Mouse (Mus musculus) midbrain, embryonic 12.5 days (tissue): ENCODE data around the gene Ggcx. TPM values are rescaled to one million over a fixed set of nuclear protein-coding genes. Genes with fewer than 3 reads are reported as not detected.

ENCODE experiments used
- ATAC-seq: fragments of 200-750 bp; cut with Nextera tagmentation; 2 replicates; pipeline ENCODE4 v1.8.0; 2017; ENCODE audit warnings: low read depth, moderate TSS enrichment, moderate library complexity; ENCODE audit not compliant: low FRiP score
- H3K27ac ChIP-seq: fragments of 300-500 bp; sonication (generic); replicated peaks from 2 replicates; pipeline ENCODE4 v1.5.1; 2016; ENCODE audit warnings: mild to moderate bottlenecking
- H3K27me3 ChIP-seq: fragments of 300-500 bp; sonication (generic); 2 replicates; pipeline ENCODE4 v1.6.1; 2016; ENCODE audit warnings: mild to moderate bottlenecking
- H3K36me3 ChIP-seq: fragments of 300-500 bp; sonication (generic); 2 replicates; pipeline ENCODE4 v1.6.1; 2016
- H3K4me1 ChIP-seq: fragments of 300-500 bp; sonication (generic); 2 replicates; pipeline ENCODE4 v1.6.1; 2016
- H3K4me2 ChIP-seq: fragments of 300-500 bp; sonication (generic); replicated peaks from 2 replicates; pipeline ENCODE4 v1.6.1; 2016; ENCODE audit warnings: mild to moderate bottlenecking, moderate library complexity
- H3K4me3 ChIP-seq: fragments of 300-500 bp; sonication (generic); 2 replicates; pipeline ENCODE4 v1.5.1; 2016; ENCODE audit warnings: mild to moderate bottlenecking
- H3K9ac ChIP-seq: fragments of 300-500 bp; sonication (generic); replicated peaks from 2 replicates; pipeline ENCODE4 v1.6.1; 2016; ENCODE audit warnings: mild to moderate bottlenecking, moderate library complexity
- H3K9me3 ChIP-seq: fragments of 300-500 bp; sonication (generic); 2 replicates; pipeline ENCODE4 v1.6.1; 2016; ENCODE audit warnings: mild to moderate bottlenecking
- WGBS: fragments of 180-500 bp; shearing (Covaris S2); methylation state at CpG from one replicate; pipeline ENCODE4 v1.1.7; 2016; 5-methylcytosine and 5-hydroxymethylcytosine counted together
- polyA plus RNA-seq: library from polyadenylated mRNA; unstranded; fragments of >200 nt; fragmentation: Nextera tagmentation; extraction: Ambion mirVana; gene quantifications from 2 replicates; pipeline ENCODE4 v1.2.1, GENCODE M21; 2016

The Ggcx gene
- polyA plus RNA-seq: 20.6 and 24.3 TPM in 2 replicates

- H3K27me3 ChIP-seq: no peaks in the 10 kb centered on the region
- WGBS: 2% methylated on average over 33 of the region's 33 CpGs
- peak within 1 kb of the TSS; percentile 60 for H3K4me3 ChIP-seq
- peak within 1 kb of the TSS; percentile 35; the same call in 1 of the 2 replicates for H3K27ac ChIP-seq
- peak; percentile 97 for ATAC-seq
- peaks cover 9% of the 10 kb centered on the region for H3K4me1 ChIP-seq
- H3K36me3 ChIP-seq: peaks cover 20% of the 10 kb centered on the region
- H3K9me3 ChIP-seq: no peaks in the 10 kb centered on the region
- peak within 1 kb of the TSS; percentile 74 for H3K9ac ChIP-seq
- H3K4me2 ChIP-seq: peak within 1 kb of the TSS; percentile 77
Measured at GRCm38 (mm10) chr6:72414076-72414756, at the start of gene Ggcx. TSS of gene Ggcx (plus strand) at chr6:72414308.

GRCm38 (mm10) chr6:72364985-72365384, 49.1 kb upstream of the Ggcx start:
- ATAC-seq: no peak
- 75% methylated on average over 6 of the region's 6 CpGs for WGBS
- H3K4me3 ChIP-seq: no peak overlapping the region

GRCm38 (mm10) chr6:72366304-72366703, 47.8 kb upstream of the Ggcx start:
- peaks cover 5% of the 10 kb centered on the region for H3K4me1 ChIP-seq
- ATAC-seq: no peak

More at GRCm38 (mm10) chr6:72364985-72365384, 49.1 kb upstream of the Ggcx start:
- Histone ChIP-seq H3K9me3 (no peaks in the 10 kb centered on the region), H3K36me3 (peaks cover 8% of the 10 kb centered on the region), H3K27me3 (peaks cover 3% of the 10 kb centered on the region), H3K9ac (no peak overlapping the region), H3K4me1 (peaks cover 13% of the 10 kb centered on the region), H3K27ac (no peak overlapping the region), H3K4me2 (no peak overlapping the region)

GRCm38 (mm10) chr6:72366844-72367443, 47.2 kb upstream of the Ggcx start, which contains the start of gene Rnf181:
TSS of gene Rnf181 (minus strand) at chr6:72366956.
- H3K9ac ChIP-seq: no peak within 1 kb of the TSS
- H3K4me2 ChIP-seq: no peak within 1 kb of the TSS
- WGBS: 74% methylated on average over 4 of the region's 4 CpGs
- no peaks in the 10 kb centered on the region; the same call in 1 of the 2 replicates for H3K4me1 ChIP-seq
- peaks cover 3% of the 10 kb centered on the region for H3K27me3 ChIP-seq
- no peaks in the 10 kb centered on the region for H3K9me3 ChIP-seq
- no peak within 1 kb of the TSS for H3K4me3 ChIP-seq
- ATAC-seq: no peak
- no peaks in the 10 kb centered on the region for H3K36me3 ChIP-seq
- no peak within 1 kb of the TSS for H3K27ac ChIP-seq

More at GRCm38 (mm10) chr6:72366304-72366703, 47.8 kb upstream of the Ggcx start:
- H3K9ac ChIP-seq: no peak overlapping the region
- no peak overlapping the region for H3K4me2 ChIP-seq
- no peak overlapping the region for H3K4me3 ChIP-seq
- no peak overlapping the region for H3K27ac ChIP-seq
- peaks cover 3% of the 10 kb centered on the region for H3K27me3 ChIP-seq
- H3K36me3 ChIP-seq: no peaks in the 10 kb centered on the region
- WGBS: 60% methylated on average over 3 of the region's 3 CpGs
- no peaks in the 10 kb centered on the region for H3K9me3 ChIP-seq

- H3K4me3 ChIP-seq: no peak overlapping the region
- H3K4me2 ChIP-seq: no peak overlapping the region
- ATAC-seq: no peak
- no peaks in the 10 kb centered on the region for H3K36me3 ChIP-seq
- WGBS: 70% methylated on average over 4 of the region's 4 CpGs
- no peak overlapping the region for H3K27ac ChIP-seq
- no peaks in the 10 kb centered on the region for H3K9me3 ChIP-seq
- no peaks in the 10 kb centered on the region; the same call in 1 of the 2 replicates for H3K4me1 ChIP-seq
- peaks cover 3% of the 10 kb centered on the region for H3K27me3 ChIP-seq
- H3K9ac ChIP-seq: no peak overlapping the region
Measured at GRCm38 (mm10) chr6:72367460-72367974, 46.6 kb upstream of the Ggcx start.

- WGBS: 83% methylated on average over 4 of the region's 4 CpGs
- H3K4me3 ChIP-seq: no peak overlapping the region
- H3K27me3 ChIP-seq: peaks cover 3% of the 10 kb centered on the region
- no peaks in the 10 kb centered on the region for H3K4me1 ChIP-seq
- H3K36me3 ChIP-seq: no peaks in the 10 kb centered on the region
- H3K27ac ChIP-seq: no peak overlapping the region
- no peak overlapping the region for H3K9ac ChIP-seq
- no peak for ATAC-seq
- H3K4me2 ChIP-seq: no peak overlapping the region
- no peaks in the 10 kb centered on the region for H3K9me3 ChIP-seq
Measured at GRCm38 (mm10) chr6:72369557-72369956, 44.6 kb upstream of the Ggcx start.

GRCm38 (mm10) chr6:72370091-72370490, 44.0 kb upstream of the Ggcx start:
- no peak overlapping the region for H3K4me3 ChIP-seq
- H3K27ac ChIP-seq: no peak overlapping the region
- H3K36me3 ChIP-seq: no peaks in the 10 kb centered on the region
- H3K9me3 ChIP-seq: no peaks in the 10 kb centered on the region
- H3K4me1 ChIP-seq: no peaks in the 10 kb centered on the region
- H3K27me3 ChIP-seq: no peaks in the 10 kb centered on the region; the same call in 1 of the 2 replicates
- no peak overlapping the region for H3K4me2 ChIP-seq
- WGBS: 86% methylated on average over 12 of the region's 12 CpGs
- ATAC-seq: no peak
- H3K9ac ChIP-seq: no peak overlapping the region

GRCm38 (mm10) chr6:72371147-72371546, 43.0 kb upstream of the Ggcx start:
- Histone ChIP-seq H3K9me3 (no peaks in the 10 kb centered on the region), H3K4me1 (no peaks in the 10 kb centered on the region), H3K4me3 (no peak overlapping the region), H3K27ac (no peak overlapping the region), H3K4me2 (no peak overlapping the region), H3K36me3 (no peaks in the 10 kb centered on the region), H3K27me3 (no peaks in the 10 kb centered on the region; the same call in 1 of the 2 replicates), H3K9ac (no peak overlapping the region)
- ATAC-seq: no peak
- 41% methylated on average over 5 of the region's 5 CpGs for WGBS

GRCm38 (mm10) chr6:72371571-72371970, 42.5 kb upstream of the Ggcx start:
- ATAC-seq: no peak
- Histone ChIP-seq H3K36me3 (no peaks in the 10 kb centered on the region), H3K4me2 (no peak overlapping the region), H3K4me1 (no peaks in the 10 kb centered on the region), H3K27ac (no peak overlapping the region), H3K4me3 (no peak overlapping the region), H3K9me3 (no peaks in the 10 kb centered on the region), H3K27me3 (no peaks in the 10 kb centered on the region), H3K9ac (no peak overlapping the region)
- WGBS: 52% methylated on average over 1 of the region's 1 CpGs

GRCm38 (mm10) chr6:72373184-72373583, 40.9 kb upstream of the Ggcx start:
- no peak overlapping the region for H3K4me3 ChIP-seq
- H3K9me3 ChIP-seq: no peaks in the 10 kb centered on the region
- WGBS: 84% methylated on average over 4 of the region's 4 CpGs
- no peaks in the 10 kb centered on the region for H3K4me1 ChIP-seq
- no peak overlapping the region for H3K4me2 ChIP-seq
- H3K36me3 ChIP-seq: no peaks in the 10 kb centered on the region
- no peak overlapping the region for H3K9ac ChIP-seq
- peaks cover 5% of the 10 kb centered on the region; the same call in 1 of the 2 replicates for H3K27me3 ChIP-seq
- no peak for ATAC-seq
- H3K27ac ChIP-seq: no peak overlapping the region

- ATAC-seq: no peak
- H3K27me3 ChIP-seq: peaks cover 14% of the 10 kb centered on the region
- H3K9me3 ChIP-seq: no peaks in the 10 kb centered on the region
- no peaks in the 10 kb centered on the region for H3K4me1 ChIP-seq
- 80% methylated on average over 7 of the region's 7 CpGs for WGBS
- no peak overlapping the region for H3K9ac ChIP-seq
- H3K4me3 ChIP-seq: no peak overlapping the region
- H3K36me3 ChIP-seq: no peaks in the 10 kb centered on the region
- H3K27ac ChIP-seq: no peak overlapping the region
- H3K4me2 ChIP-seq: no peak overlapping the region
Measured at GRCm38 (mm10) chr6:72374206-72374605, 39.9 kb upstream of the Ggcx start.
